Mouse (Mus musculus) splenic B cell, adult 2 months (primary cell): ENCODE results near the gene Paics.
"Not testable (repeated sequence)": the region's sequence is repeated elsewhere in the genome, so short reads cannot be mapped to it uniquely, and the experiment has no call there.

Source experiments
- DNase-seq: peaks from one replicate; pipeline ENCODE4 v3.0.0-alpha.2; 2011; ENCODE audit warnings: low read depth, low spot score
- H3K27me3 ChIP-seq: 2 replicates; pipeline ENCODE4 v1.6.1; 2012; ENCODE audit warnings: mild to moderate bottlenecking, low read length, moderate library complexity, mixed read lengths; ENCODE audit not compliant: control insufficient read depth, poor library complexity, insufficient read depth, severe bottlenecking
- H3K36me3 ChIP-seq: 2 replicates; pipeline ENCODE4 v1.6.1; 2012; ENCODE audit warnings: mild to moderate bottlenecking, low read length, moderate library complexity, mixed read lengths; ENCODE audit not compliant: control insufficient read depth, poor library complexity, insufficient read depth, severe bottlenecking

The Paics gene

DNA sequence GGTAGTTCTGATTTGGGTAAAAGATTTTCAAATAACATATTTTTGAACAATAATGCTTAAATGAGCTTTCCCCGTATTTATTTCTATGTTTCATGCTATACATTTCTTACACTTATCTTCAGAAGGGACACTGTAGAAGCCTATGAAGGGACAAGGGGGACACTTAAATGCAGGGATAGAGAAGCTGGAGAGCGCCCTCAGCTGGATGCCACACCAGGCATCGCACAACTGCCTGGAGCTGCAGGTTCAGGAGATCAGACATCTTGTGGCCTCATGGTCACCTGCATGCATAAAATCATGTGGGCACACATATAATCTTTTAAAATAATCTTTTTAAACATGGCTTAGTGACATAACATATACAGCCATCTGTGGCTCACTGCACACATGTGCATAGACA lies 13.5 kb downstream of the Paics start:
- Histone ChIP-seq H3K27me3 (no peaks in the 10 kb centered on the region), H3K36me3 (peaks cover 17% of the 10 kb centered on the region)
- DNase-seq, result no peak

DNA sequence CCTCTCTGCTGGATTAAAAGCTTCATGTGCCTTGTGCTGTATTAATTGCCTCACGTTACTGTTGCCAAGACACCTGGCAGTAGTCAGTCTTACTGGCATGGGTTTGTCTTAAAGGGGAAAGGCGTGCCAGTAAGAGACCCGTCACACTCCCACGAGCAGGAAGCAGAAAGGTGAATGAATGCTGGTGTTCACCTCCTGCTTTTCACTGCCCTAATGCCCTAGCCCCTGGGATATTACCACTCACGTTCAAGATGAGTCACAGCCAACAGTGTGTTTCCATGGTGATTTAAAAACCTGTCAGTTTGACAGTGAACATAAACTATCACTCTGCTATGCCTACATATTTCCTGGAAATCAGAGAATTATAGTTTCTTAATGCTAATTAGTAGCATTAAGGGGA lies 18.1 kb downstream of the Paics start:
- Histone ChIP-seq H3K36me3 (peaks cover 9% of the 10 kb centered on the region; the same call in 1 of the 2 replicates), H3K27me3 (no peaks in the 10 kb centered on the region)
- DNase-seq, result no peak

DNA sequence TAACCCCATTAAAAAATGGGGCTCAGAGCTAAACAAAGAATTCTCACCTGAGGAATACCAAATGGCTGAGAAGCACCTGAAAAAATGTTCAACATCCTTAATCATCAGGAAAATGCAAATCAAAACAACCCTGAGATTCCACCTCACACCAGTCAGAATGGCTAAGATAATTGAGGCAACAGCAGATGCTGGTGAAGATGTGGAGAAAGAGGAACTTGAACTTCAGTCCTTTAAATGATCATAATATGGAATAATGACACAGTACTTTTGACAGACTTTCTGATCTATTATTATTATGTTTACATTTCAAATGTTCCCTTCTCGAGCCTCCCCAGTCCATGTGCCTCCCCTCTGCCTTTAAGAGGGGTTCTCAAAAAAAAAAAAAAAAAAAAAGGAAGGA lies 20.0 kb downstream of the Paics start:
- H3K27me3 ChIP-seq, DNase-seq, H3K36me3 ChIP-seq: not testable (repeated sequence)

GRCm38 (mm10) chr5:76973488-76973887 lies 22.4 kb downstream of the Paics start:
- H3K27me3 ChIP-seq, result no peaks in the 10 kb centered on the region
- peak; percentile 50 for DNase-seq
- H3K36me3 ChIP-seq, result peaks cover 7% of the 10 kb centered on the region; the same call in 1 of the 2 replicates

- Histone ChIP-seq H3K36me3 (peaks cover 5% of the 10 kb centered on the region; the same call in 1 of the 2 replicates), H3K27me3 (no peaks in the 10 kb centered on the region)
- no peak for DNase-seq
These were observed 23.1 kb downstream of the Paics start for GRCm38 (mm10) chr5:76974207-76974553.

- Histone ChIP-seq H3K36me3 (peaks cover 5% of the 10 kb centered on the region; the same call in 1 of the 2 replicates), H3K27me3 (no peaks in the 10 kb centered on the region)
- DNase-seq, result peak; percentile 94
These were observed 23.6 kb downstream of the Paics start, which contains the start of gene Srp72 for GRCm38 (mm10) chr5:76974554-76975285. Srp72 (plus strand) TSS chr5:76974683.

GRCm38 (mm10) chr5:76975736-76976135 lies 24.6 kb downstream of the Paics start:
- no peak for DNase-seq
- H3K27me3 ChIP-seq, result no peaks in the 10 kb centered on the region
- peaks cover 9% of the 10 kb centered on the region; the same call in 1 of the 2 replicates for H3K36me3 ChIP-seq

- Histone ChIP-seq H3K27me3 (no peaks in the 10 kb centered on the region), H3K36me3 (peaks cover 20% of the 10 kb centered on the region)
- no peak for DNase-seq
These were observed 32.9 kb downstream of the Paics start for GRCm38 (mm10) chr5:76984015-76984414.

GRCm38 (mm10) chr5:76990789-76991188 lies 39.7 kb downstream of the Paics start:
- no peaks in the 10 kb centered on the region for H3K27me3 ChIP-seq
- H3K36me3 ChIP-seq, result peaks cover 31% of the 10 kb centered on the region
- DNase-seq, result no peak

DNA sequence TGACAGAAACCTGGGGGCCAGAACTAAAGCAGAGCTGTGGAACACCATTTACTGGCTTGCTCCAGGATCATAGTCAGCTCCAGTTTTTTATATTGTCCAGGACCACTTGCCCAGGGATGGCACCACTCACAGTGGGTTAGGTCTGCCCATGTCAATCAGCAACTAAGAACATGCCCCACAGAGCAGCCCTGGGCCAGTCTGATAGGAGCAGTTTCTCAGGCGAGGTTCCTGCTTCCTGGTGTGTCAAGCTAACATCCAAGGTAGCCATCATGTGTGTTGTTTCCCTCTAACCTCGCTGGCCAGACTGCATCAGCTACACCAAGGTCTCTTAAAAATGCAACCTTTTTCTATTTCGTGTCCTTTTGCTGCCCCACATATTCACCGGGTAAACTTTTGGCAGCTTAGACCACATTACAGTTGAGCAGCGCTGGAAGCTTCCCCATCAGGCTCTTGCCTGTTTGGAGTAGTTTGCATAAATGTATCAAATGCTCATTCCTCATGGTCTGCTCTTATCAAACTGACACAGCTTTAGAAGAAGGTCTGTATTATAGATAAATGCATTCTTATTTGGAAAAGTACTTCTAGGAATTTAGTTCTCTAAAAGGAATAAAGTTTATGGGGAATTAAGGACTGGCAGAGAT lies 42.2 kb downstream of the Paics start:
- Histone ChIP-seq H3K27me3 (no peaks in the 10 kb centered on the region), H3K36me3 (peaks cover 41% of the 10 kb centered on the region)
- no peak for DNase-seq

GRCm38 (mm10) chr5:76998416-76998815 lies 47.3 kb downstream of the Paics start:
- Histone ChIP-seq H3K36me3 (peaks cover 23% of the 10 kb centered on the region), H3K27me3 (no peaks in the 10 kb centered on the region)
- peak; percentile 32 for DNase-seq

GRCm38 (mm10) chr5:77001192-77001591 lies 50.1 kb downstream of the Paics start:
- H3K36me3 ChIP-seq, result peaks cover 16% of the 10 kb centered on the region
- H3K27me3 ChIP-seq, result no peaks in the 10 kb centered on the region
- DNase-seq, result no peak

GRCm38 (mm10) chr5:77004051-77004821 lies 53.1 kb downstream of the Paics start, which contains the start of gene Arl9:
Arl9 (plus strand) TSS chr5:77004055.
- Histone ChIP-seq H3K27me3 (no peaks in the 10 kb centered on the region), H3K36me3 (0 out of 2 replicates have a peak, but pooled peaks cover 2% of the 10 kb centered on the region)
- DNase-seq, result no peak

DNA sequence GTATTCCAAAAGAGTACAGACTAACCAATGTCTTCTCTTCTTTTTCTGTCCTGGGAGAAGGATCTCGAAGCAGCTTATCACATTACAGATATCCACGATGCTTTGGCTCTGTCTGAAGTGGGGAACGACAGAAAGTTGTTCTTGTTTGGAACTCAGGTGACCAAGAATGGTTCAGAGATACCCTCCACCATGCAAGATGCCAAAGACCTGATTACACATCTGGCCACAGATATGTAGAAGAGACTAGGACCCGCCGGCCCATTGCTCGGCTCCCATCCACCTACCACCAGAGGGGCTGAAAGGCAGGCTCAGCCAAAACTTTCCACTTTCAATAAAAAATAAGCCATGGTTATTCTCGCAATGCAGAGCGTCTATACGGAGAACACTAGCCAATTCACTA lies 59.2 kb downstream of the Paics start:
- Histone ChIP-seq H3K27me3 (no peaks in the 10 kb centered on the region), H3K36me3 (no peaks in the 10 kb centered on the region)
- DNase-seq, result no peak

GRCm38 (mm10) chr5:77011082-77011481 lies 60.0 kb downstream of the Paics start:
- no peak for DNase-seq
- Histone ChIP-seq H3K36me3 (no peaks in the 10 kb centered on the region), H3K27me3 (no peaks in the 10 kb centered on the region)
